Mouse (Mus musculus) bone marrow, adult 2 months (tissue): ENCODE results near the gene Gpr83.

Experiments
- CTCF ChIP-seq: fragments of 200-500 bp; IDR thresholded peaks from 2 replicates; pipeline ENCODE4 v1.5.1; 2011; ENCODE audit warnings: low read length, control low read depth; ENCODE audit not compliant: control insufficient read depth, insufficient read depth
- POLR2A ChIP-seq: fragments of 200-500 bp; IDR thresholded peaks from 2 replicates; pipeline ENCODE4 v1.6.1; 2011; ENCODE audit warnings: low read depth, mild to moderate bottlenecking, control low read depth, low read length, borderline replicate concordance; ENCODE audit not compliant: control insufficient read depth

- TF ChIP-seq CTCF = no peak
- no peak for TF ChIP-seq POLR2A
Observed at GRCm38 (mm10) chr9:14891891-14892290, 31.9 kb downstream of the Gpr83 start.
